Mouse (Mus musculus) embryonic facial prominence, embryonic 14.5 days (tissue): ENCODE data around the gene Tdp1. TPM values are rescaled to one million over a fixed set of nuclear protein-coding genes. Genes with fewer than 3 reads are reported as not detected.
A peak's percentile ranks its signal among the peaks of the same experiment; 100 is the strongest.

ENCODE experiments used
- ATAC-seq: fragments of 200-750 bp; cut with Nextera tagmentation; 2 replicates; pipeline ENCODE4 v1.8.0; 2017; ENCODE audit warnings: low read depth, moderate number of reproducible peaks, moderate TSS enrichment
- DNase-seq: peaks from one replicate; pipeline ENCODE4 v3.0.0-alpha.2; 2015; ENCODE audit warnings: low spot score
- H3K27ac ChIP-seq: fragments of 300-500 bp; sonication (generic); replicated peaks from 2 replicates; pipeline ENCODE4 v1.5.1; 2014; ENCODE audit warnings: low read depth, mild to moderate bottlenecking, low read length, moderate library complexity
- H3K27me3 ChIP-seq: fragments of 300-500 bp; sonication (generic); replicated peaks from 2 replicates; pipeline ENCODE4 v1.6.1; 2014; ENCODE audit warnings: low read length; ENCODE audit not compliant: control insufficient read depth, insufficient read depth
- H3K36me3 ChIP-seq: fragments of 300-500 bp; sonication (generic); 2 replicates; pipeline ENCODE4 v1.6.1; 2014; ENCODE audit warnings: low read length, mixed read lengths; ENCODE audit not compliant: control insufficient read depth, insufficient read depth
- H3K4me1 ChIP-seq: fragments of 300-500 bp; sonication (generic); 2 replicates; pipeline ENCODE4 v1.6.1; 2014; ENCODE audit warnings: antibody characterized with exemption, low read length; ENCODE audit not compliant: control insufficient read depth, insufficient read depth
- H3K4me2 ChIP-seq: fragments of 300-500 bp; sonication (generic); 2 replicates; pipeline ENCODE4 v1.6.1; 2014; ENCODE audit warnings: low read depth, mild to moderate bottlenecking, low read length, moderate library complexity, mixed read lengths
- H3K4me3 ChIP-seq: fragments of 300-500 bp; sonication (generic); 2 replicates; pipeline ENCODE4 v1.5.1; 2014; ENCODE audit warnings: low read depth, mild to moderate bottlenecking, low read length
- H3K9ac ChIP-seq: fragments of 300-500 bp; sonication (generic); 2 replicates; pipeline ENCODE4 v1.6.1; 2014; ENCODE audit warnings: low read depth, mild to moderate bottlenecking, low read length, moderate library complexity, mixed read lengths
- H3K9me3 ChIP-seq: fragments of 300-500 bp; sonication (generic); 2 replicates; pipeline ENCODE4 v1.6.1; 2016; ENCODE audit warnings: low read length; ENCODE audit not compliant: control insufficient read depth
- WGBS: fragments of 180-500 bp; shearing (Covaris S2); extraction: QIAGEN DNeasy Blood & Tissue Kit; methylation state at CpG from one replicate; pipeline ENCODE4 v1.1.7; 2014; 5-methylcytosine and 5-hydroxymethylcytosine counted together
- polyA plus RNA-seq: library from polyadenylated mRNA; unstranded; fragments of >200 nt; fragmentation: Nextera tagmentation; extraction: Ambion mirVana; gene quantifications from 2 replicates; pipeline ENCODE4 v1.2.1, GENCODE M21; 2014

The Tdp1 gene
- polyA plus RNA-seq, 1 experiment from 2014 or later = 46.5 TPM

GRCm38 (mm10) chr12:99956411-99956810, 72.1 kb downstream of the Tdp1 start:
- Histone ChIP-seq H3K4me1 (no peaks in the 10 kb centered on the region), H3K9ac (no peak overlapping the region), H3K9me3 (no peaks in the 10 kb centered on the region), H3K4me2 (no peak overlapping the region), H3K27ac (no peak overlapping the region), H3K27me3 (peaks cover 11% of the 10 kb centered on the region; the same call in 1 of the 2 replicates), H3K4me3 (no peak overlapping the region), H3K36me3 (no peaks in the 10 kb centered on the region)
- 82% methylated on average over 7 of the region's 7 CpGs for WGBS
- ATAC-seq (no peak), DNase-seq (no peak)

- no peaks in the 10 kb centered on the region for H3K9me3 ChIP-seq
- no peaks in the 10 kb centered on the region for H3K4me1 ChIP-seq
- peaks cover 19% of the 10 kb centered on the region for H3K27me3 ChIP-seq
- no peak for DNase-seq
- H3K4me3 ChIP-seq = no peak overlapping the region
- H3K27ac ChIP-seq = no peak overlapping the region
- H3K4me2 ChIP-seq = no peak overlapping the region
- 50% methylated on average over 9 of the region's 9 CpGs for WGBS
- H3K36me3 ChIP-seq = no peaks in the 10 kb centered on the region
- no peak overlapping the region for H3K9ac ChIP-seq
- ATAC-seq = no peak
These were observed 74.0 kb downstream of the Tdp1 start for GRCm38 (mm10) chr12:99958068-99959060.

- Histone ChIP-seq H3K4me3 (no peak overlapping the region), H3K9me3 (no peaks in the 10 kb centered on the region), H3K36me3 (no peaks in the 10 kb centered on the region), H3K9ac (no peak overlapping the region), H3K4me2 (no peak overlapping the region), H3K27me3 (peaks cover 28% of the 10 kb centered on the region), H3K27ac (no peak overlapping the region), H3K4me1 (0 out of 2 replicates have a peak, but pooled peaks cover under 1% of the 10 kb centered on the region)
- DNase-seq = no peak
- ATAC-seq = no peak
These were observed 75.0 kb downstream of the Tdp1 start for GRCm38 (mm10) chr12:99959291-99959690.

- WGBS = 26% methylated on average over 10 of the region's 10 CpGs
- Histone ChIP-seq H3K9ac (no peak overlapping the region), H3K36me3 (no peaks in the 10 kb centered on the region), H3K4me1 (peaks cover 7% of the 10 kb centered on the region; the same call in 1 of the 2 replicates), H3K4me2 (no peak overlapping the region), H3K27me3 (peaks cover 35% of the 10 kb centered on the region), H3K4me3 (no peak overlapping the region), H3K27ac (no peak overlapping the region), H3K9me3 (no peaks in the 10 kb centered on the region)
- DNase-seq (no peak), ATAC-seq (no peak)
These were observed 75.6 kb downstream of the Tdp1 start for GRCm38 (mm10) chr12:99959930-99960329.

- peaks cover 42% of the 10 kb centered on the region for H3K27me3 ChIP-seq
- H3K27ac ChIP-seq = no peak overlapping the region
- no peak overlapping the region for H3K4me3 ChIP-seq
- H3K4me1 ChIP-seq = peaks cover 13% of the 10 kb centered on the region; the same call in 1 of the 2 replicates
- H3K36me3 ChIP-seq = no peaks in the 10 kb centered on the region
- no peak for DNase-seq
- H3K9me3 ChIP-seq = no peaks in the 10 kb centered on the region
- no peak overlapping the region for H3K9ac ChIP-seq
- no peak overlapping the region for H3K4me2 ChIP-seq
- ATAC-seq = no peak
- WGBS = 86% methylated on average over 7 of the region's 7 CpGs
These were observed 76.4 kb downstream of the Tdp1 start for GRCm38 (mm10) chr12:99960675-99961074.

- whole genome bisulfite sequencing = 1% methylated on average over 39 of the region's 39 CpGs
- peak within 1 kb of the TSS; percentile 61; the same call in 1 of the 2 replicates for H3K9ac ChIP-seq
- no peaks in the 10 kb centered on the region for H3K36me3 ChIP-seq
- DNase-seq = peak; percentile 76
- peak within 1 kb of the TSS; percentile 91 for H3K4me2 ChIP-seq
- H3K27ac ChIP-seq = no peak within 1 kb of the TSS
- H3K4me1 ChIP-seq = peaks cover 18% of the 10 kb centered on the region; the same call in 1 of the 2 replicates
- H3K27me3 ChIP-seq = peaks cover 80% of the 10 kb centered on the region
- H3K4me3 ChIP-seq = peak within 1 kb of the TSS; percentile 47
- peak; percentile 74 for ATAC-seq
- H3K9me3 ChIP-seq = no peaks in the 10 kb centered on the region
These were observed 80.2 kb downstream of the Tdp1 start, which contains the start of gene Kcnk13 for GRCm38 (mm10) chr12:99964301-99965202. Kcnk13 (plus strand) TSS chr12:99964499.

GRCm38 (mm10) chr12:99965203-99966115, 81.1 kb downstream of the Tdp1 start:
- H3K36me3 ChIP-seq = no peaks in the 10 kb centered on the region
- H3K9ac ChIP-seq = peak overlapping the region; percentile 61
- H3K4me2 ChIP-seq = peak overlapping the region; percentile 91
- peaks cover 74% of the 10 kb centered on the region for H3K27me3 ChIP-seq
- H3K4me3 ChIP-seq = peak overlapping the region; percentile 47
- H3K4me1 ChIP-seq = peaks cover 18% of the 10 kb centered on the region; the same call in 1 of the 2 replicates
- peak; percentile 24 for DNase-seq
- H3K27ac ChIP-seq = no peak overlapping the region
- WGBS = under 1% methylated on average over 41 of the region's 77 CpGs
- peak; percentile 26; the same call in 1 of the 2 replicates for ATAC-seq
- H3K9me3 ChIP-seq = no peaks in the 10 kb centered on the region
